Mouse (Mus musculus) thymus, postnatal 25 days (tissue): ENCODE data around the gene Abcd1.

Experiments
- DNase-seq: peaks from one replicate; pipeline ENCODE4 v3.0.0; 2022

The Abcd1 gene

DNA sequence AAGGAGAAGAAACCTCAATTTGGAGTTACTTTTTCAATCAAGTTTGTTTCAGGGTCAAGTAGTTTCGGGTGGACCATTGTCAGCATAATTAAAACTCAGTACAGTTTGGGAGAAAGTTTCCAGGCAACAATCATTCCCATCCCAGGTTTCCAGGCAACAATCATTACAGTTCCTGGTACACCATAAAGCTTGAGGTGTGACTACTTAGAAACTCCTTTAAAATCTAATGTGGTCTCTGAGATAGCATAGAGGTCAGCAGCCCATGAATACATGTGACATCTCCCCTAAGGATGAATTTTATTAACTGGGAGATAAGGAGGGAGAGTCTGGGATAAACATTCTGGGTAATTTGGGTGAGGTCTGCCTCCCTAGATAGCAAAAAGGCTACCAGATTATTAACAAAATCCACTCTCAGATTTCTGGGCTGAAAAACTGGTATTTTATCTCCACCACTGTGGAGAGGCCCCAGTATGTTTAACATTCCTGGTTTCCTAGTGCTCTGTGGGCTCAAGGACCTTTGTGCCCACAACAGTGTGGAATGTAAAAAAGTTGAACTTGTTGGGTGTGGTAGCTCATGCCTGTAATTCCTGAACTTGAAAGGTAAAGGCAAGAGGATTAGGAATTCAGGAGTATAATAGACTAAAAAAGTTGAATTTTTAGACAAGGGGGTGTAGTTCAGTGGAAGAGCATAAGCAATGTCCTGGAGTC is 28.5 kb downstream of the Abcd1 start:
- no peak for DNase-seq

DNA sequence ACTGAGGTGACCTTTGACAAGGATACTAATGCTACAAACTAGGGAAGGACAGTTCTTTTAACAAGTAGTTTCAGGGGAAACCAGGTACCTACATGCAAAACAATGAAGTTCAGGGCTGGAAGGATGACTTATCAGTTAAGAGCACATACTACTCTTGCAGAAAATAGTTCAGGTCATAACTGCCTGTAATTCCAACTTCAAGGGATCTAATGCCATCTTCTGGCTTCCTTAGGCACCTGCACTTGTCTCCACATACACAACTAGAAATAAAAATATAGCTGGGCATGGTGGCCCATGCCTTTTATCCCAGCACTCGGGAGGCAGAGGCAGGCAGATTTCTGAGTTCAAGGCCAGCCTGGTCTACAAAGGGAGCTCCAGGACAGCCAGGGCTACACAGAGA is 32.6 kb downstream of the Abcd1 start:
- DNase-seq = no peak

DNA sequence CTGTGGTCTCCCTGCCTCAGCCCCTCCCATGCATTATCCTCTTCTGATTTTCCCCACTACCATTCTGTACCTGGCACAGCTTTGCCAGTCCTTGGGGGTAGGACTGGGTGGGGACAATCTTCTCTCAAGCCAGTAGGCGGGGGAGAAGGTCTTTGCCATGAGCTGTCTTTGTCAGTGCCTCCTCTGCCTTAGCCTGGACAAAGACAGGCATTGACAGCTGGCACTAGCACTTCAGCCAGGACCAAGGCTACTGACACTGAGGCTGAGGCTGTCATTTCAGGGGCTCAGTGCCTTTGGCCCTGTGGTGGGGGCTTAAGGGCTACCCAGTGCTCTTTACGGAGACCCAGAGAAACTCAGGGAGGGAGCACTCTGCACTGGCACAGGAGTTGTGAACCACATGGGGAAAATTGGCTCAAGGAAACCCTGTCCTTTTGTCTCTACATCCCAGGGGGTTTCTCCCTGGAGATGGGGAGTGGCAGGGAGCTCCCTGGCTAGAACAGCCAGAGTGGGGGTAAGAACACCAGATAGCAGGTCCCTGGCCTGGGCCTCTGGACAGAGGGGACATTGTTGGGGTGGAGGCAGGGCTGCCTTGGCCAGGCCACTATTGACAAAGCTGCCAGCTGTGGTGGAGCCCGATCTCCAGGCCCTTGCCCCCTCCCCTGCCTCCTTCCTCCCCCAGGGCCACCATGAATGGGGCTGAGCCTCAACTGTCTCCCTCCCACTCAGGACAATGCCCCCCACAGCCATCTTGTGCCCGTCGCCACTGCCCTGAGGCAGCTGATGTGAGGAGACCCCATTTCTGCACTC is 40.1 kb downstream of the Abcd1 start, which contains the start of gene Plxnb3:
Gene Plxnb3, plus strand, starts transcription at position 757 of the 807 bp plus-strand sequence.
- no peak for DNase-seq

DNA sequence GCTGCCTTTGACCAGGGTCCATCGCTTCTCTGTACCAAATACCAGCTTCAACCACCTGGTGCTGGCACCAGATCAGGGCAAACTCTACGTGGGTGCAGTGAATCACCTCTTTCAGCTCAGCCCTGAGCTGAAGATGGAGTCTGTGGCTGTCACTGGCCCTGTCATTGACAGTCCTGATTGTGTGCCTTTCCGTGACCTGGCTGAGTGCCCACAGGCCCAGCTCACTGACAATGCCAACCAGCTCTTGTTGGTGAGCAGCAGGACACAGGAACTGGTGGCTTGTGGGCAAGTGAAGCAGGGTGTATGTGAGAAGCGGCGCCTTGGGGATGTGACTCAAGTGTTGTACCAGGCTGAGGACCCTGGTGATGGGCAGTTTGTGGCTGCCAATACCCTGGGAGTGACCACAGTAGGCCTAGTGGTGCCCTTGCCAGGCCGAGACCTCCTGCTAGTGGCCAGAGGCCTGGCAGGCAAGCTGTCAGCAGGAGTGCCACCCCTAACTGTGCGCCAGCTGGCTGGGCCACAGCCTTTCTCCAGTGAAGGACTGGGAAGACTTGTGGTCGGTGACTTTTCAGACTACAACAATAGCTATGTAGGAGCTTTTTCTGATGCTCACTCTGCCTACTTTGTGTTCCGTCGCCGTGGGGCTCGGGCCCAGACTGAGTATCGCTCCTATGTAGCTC is 42.4 kb downstream of the Abcd1 start:
- DNase-seq = no peak

DNA sequence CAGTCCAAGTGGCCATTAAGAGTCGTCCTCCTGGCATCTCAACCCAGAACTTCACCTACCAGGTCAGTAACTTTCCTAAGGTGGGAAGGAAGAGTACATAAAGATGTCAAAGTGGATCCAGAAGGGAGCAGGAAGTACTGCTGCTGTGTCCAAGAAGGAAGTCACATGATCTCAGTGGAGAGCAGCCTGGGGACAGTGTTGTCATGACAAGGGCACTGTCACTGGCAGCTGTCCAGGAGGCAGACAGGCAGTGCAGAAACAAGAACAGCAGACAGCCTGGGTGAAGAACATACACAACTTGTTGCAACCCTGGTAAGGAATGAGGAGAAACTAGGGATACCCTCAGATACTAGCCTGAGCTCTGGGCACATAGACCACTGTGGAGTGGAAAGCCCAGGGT is 48.9 kb downstream of the Abcd1 start:
- DNase-seq = no peak

DNA sequence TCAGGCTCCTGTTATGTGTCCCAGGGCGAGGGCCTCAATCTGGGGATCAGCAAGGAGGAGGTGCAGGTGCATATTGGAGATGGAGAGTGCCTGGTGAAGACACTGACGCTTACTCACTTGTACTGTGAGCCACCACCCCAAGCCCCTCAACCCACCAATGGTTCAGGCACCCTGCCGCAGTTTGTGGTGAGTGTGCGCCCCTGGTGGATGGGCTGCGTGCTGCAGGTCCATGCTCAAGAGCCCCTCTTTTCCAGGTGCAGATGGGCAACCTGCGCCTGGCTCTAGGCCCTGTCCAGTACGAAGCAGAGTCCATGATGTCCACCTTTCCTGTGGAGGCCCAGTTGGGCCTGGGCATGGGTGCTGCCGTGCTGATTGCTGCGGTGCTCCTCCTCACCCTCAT is 50.9 kb downstream of the Abcd1 start:
- DNase-seq = peak; percentile 31

DNA sequence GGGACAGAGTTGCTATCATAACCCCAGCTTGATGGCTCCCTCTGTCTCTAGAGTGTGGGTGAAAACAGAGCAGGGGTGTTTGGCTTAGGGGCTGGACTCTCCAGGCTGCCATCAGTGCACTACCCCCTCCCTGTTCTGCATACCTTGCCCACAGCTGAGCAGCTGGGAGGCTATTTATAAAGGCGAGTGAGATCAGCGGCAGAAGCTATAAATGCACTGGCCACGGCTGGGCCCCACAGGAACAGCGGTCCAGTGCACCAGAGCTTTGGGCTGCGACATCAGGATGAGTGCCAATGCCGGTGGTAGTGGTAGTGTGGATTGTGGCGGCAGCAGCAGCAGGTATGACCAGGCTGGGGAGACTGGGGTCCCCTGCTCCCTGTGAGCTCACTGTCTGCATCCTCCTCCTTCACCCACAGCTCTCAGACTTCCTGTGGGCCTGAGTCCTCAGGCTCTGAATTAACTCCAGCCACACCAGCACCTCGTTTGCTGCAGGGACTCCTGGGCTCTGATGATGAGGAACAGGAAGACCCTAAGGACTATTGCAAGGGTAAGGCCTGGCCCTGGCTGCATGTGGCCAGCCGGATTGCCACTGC is 57.9 kb downstream of the Abcd1 start, which contains the start of gene Srpk3:
Gene Srpk3, plus strand, starts transcription at position 238 of the 593 bp plus-strand sequence.
- no peak for DNase-seq

DNA sequence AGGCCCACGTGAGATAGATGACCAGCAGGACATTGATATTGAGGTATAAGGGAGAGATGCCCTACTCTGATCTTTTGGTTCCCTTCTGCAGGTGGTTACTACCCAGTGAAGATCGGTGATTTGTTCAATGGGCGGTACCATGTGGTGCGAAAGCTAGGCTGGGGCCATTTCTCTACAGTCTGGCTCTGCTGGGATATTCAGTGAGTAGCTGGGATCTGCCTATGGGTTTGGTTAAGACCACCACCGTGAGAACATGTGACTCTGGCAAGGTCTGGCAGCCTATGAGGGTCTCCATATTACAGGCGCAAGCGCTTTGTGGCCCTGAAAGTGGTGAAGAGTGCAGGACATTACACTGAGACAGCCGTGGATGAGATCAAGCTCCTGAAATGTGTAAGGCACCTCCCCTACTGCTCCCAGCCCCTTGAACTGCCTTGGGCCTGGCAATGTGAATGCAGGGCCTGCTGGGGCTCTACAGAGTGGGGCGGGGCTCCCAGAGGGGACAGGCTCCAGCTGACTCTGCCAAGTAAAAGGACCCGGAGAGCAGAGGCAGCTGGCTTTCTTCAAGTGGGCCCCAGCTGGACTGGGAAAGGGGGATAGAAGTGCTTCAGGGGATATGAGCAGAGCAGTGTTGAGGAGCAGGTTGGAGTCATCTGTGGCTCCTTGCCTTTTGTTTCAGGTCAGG is 58.5 kb downstream of the Abcd1 start:
- DNase-seq = no peak

DNA sequence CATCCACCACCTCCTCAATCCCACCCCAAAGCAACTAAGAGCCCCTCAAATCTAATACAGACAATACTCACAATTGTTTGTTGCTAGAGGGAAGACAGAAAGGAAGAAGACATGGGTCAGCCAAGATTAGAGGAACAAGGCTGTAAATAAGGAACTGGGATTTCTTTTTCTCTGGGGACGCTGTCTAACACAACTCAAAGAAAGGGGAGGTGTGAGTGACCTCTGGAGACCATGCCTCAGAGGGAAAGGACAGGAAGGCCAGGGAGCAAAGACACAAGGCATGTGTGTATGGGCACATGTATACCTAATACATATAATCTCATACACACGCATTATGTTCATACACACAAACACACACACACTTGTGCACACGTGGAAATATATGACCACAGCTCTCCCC is 65.8 kb downstream of the Abcd1 start:
- no peak for DNase-seq

DNA sequence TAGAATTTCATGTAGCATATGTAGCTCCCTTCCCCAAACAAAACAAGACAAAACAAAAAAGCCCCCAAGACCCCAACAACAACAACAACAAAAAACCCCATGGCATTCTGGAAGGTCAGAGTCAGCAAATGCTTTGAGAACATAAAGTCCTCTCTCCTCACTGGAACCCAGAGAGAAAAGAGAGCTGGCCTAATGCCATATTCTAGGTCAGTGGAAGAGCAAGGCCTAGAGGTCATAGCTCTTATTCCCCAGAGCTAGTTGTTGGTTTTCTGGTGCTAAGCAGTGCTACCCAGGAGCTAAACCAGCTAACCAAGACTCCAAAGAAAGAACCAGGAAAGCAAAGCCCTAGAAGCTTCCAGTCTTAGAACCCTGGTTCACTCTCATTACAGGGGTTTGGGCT is 69.3 kb downstream of the Abcd1 start:
- no peak for DNase-seq

DNA sequence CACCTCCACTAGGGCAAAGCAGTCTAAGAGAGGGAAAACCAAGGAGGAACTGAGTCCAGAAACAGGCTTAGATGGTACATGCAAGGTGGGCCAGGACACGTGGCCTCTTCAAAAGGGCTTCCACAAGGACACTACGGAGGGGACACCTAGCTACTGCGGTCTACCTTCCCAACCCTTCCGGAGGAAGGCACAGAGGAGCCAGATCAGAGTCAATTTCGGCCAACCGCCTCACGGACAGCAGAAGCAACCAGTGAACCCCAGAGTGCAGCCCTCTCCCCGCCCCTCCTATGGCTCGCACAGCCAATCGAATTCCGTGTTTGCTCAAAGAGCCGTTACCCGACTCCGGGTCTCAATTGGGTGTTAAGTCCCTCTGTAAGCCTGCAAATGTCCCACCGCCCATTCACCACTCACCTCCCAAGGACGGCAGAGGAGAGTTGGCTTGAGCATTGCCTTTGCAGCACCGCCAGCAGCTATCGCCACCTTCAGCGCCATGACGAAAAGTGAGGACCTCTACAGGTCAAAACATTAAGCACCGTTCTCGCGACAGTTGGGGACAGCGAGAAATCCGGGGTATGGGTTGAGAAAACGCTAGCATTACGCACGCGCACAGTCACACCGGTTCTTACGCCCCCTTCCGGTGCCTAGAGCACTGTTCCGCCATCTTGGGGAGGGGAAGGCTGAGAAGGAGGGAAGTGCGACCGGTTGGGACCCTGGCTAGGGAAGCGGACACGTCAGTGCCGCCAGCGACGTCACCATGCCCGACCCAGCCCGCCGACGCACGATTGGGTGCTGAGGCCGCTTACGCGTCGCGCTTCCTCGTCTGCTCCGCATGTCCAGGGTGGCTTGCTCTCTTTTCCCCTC is 70.2 kb downstream of the Abcd1 start, which contains the start of the genes Idh3g and Ssr4:
Gene Idh3g, minus strand, starts transcription at position 534 of the 861 bp plus-strand sequence.
Gene Ssr4, plus strand, starts transcription at position 665 of the 861 bp plus-strand sequence.
- DNase-seq = peak; percentile 93

DNA sequence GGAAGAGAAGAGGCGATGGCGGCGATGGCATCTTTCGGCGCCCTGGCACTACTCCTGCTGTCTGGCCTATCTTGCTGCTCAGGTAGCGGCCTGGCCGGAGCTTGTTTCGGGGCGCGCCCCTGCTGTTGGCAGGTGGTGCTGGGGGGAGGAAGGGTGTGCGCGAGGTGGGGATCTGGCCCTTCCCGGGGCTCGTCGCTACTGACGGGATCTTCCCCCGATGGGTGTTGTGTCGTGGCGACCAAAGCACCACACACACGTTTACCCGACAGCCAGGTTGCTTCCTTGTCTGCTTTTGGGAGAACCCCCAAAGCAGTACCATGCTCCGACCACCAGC is 70.8 kb downstream of the Abcd1 start:
- no peak for DNase-seq
